Mouse (Mus musculus) forebrain, embryonic 15.5 days (tissue): ENCODE measurements around the gene Fancc. TPM values are rescaled to one million over a fixed set of nuclear protein-coding genes. Genes with fewer than 3 reads are reported as not detected.

Experiments used
- ATAC-seq: fragments of 200-750 bp; cut with Nextera tagmentation; replicated peaks from 2 replicates; pipeline ENCODE4 v1.8.0; 2017; ENCODE audit warnings: mild to moderate bottlenecking, moderate TSS enrichment, moderate library complexity
- H3K27ac ChIP-seq: fragments of 300-500 bp; sonication (generic); replicated peaks from 2 replicates; pipeline ENCODE4 v1.5.1; 2015; ENCODE audit warnings: mild to moderate bottlenecking, inconsistent platforms
- H3K27me3 ChIP-seq: fragments of 300-500 bp; sonication (generic); 2 replicates; pipeline ENCODE4 v1.6.1; 2015; ENCODE audit warnings: inconsistent platforms
- H3K36me3 ChIP-seq: fragments of 300-500 bp; sonication (generic); 2 replicates; pipeline ENCODE4 v1.6.1; 2015; ENCODE audit warnings: mild to moderate bottlenecking, inconsistent platforms
- H3K4me1 ChIP-seq: fragments of 300-500 bp; sonication (generic); 2 replicates; pipeline ENCODE4 v1.6.1; 2015; ENCODE audit warnings: inconsistent platforms
- H3K4me2 ChIP-seq: fragments of 300-500 bp; sonication (generic); replicated peaks from 2 replicates; pipeline ENCODE4 v1.6.1; 2015; ENCODE audit warnings: mild to moderate bottlenecking, inconsistent platforms
- H3K4me3 ChIP-seq: fragments of 300-500 bp; sonication (generic); 2 replicates; pipeline ENCODE4 v1.5.1; 2015; ENCODE audit warnings: mild to moderate bottlenecking, inconsistent platforms
- H3K9ac ChIP-seq: fragments of 300-500 bp; sonication (generic); replicated peaks from 2 replicates; pipeline ENCODE4 v1.6.1; 2015; ENCODE audit warnings: mild to moderate bottlenecking, inconsistent platforms
- H3K9me3 ChIP-seq: fragments of 300-500 bp; sonication (generic); 2 replicates; pipeline ENCODE4 v1.6.1; 2016; ENCODE audit warnings: inconsistent platforms
- WGBS: fragments of 180-500 bp; shearing (Covaris S2); methylation state at CpG from one replicate; pipeline ENCODE4 v1.1.7; 2015; ENCODE audit warnings: mixed read lengths; 5-methylcytosine and 5-hydroxymethylcytosine counted together
- polyA plus RNA-seq: library from polyadenylated mRNA; unstranded; fragments of >200 nt; fragmentation: Nextera tagmentation; extraction: Ambion mirVana; gene quantifications from 2 replicates; pipeline ENCODE4 v1.2.1, GENCODE M21; 2015

The Fancc gene
- polyA plus RNA-seq, 1 experiment from 2014 or later = 13.2 TPM

GRCm38 (mm10) chr13:63411310-63412022 is 85.6 kb downstream of the Fancc start:
- H3K36me3 ChIP-seq = no peaks in the 10 kb centered on the region
- H3K9ac ChIP-seq = no peak overlapping the region
- H3K4me1 ChIP-seq = no peaks in the 10 kb centered on the region
- no peaks in the 10 kb centered on the region for H3K27me3 ChIP-seq
- no peak overlapping the region for H3K4me3 ChIP-seq
- ATAC-seq = no peak
- WGBS = 70% methylated on average over 4 of the region's 4 CpGs
- no peak overlapping the region for H3K4me2 ChIP-seq
- no peak overlapping the region for H3K27ac ChIP-seq
- no peaks in the 10 kb centered on the region for H3K9me3 ChIP-seq

- Histone ChIP-seq H3K27me3 (no peaks in the 10 kb centered on the region), H3K4me2 (no peak overlapping the region), H3K9ac (no peak overlapping the region), H3K27ac (no peak overlapping the region), H3K36me3 (no peaks in the 10 kb centered on the region), H3K4me3 (no peak overlapping the region), H3K4me1 (no peaks in the 10 kb centered on the region), H3K9me3 (no peaks in the 10 kb centered on the region)
- WGBS = 87% methylated on average over 9 of the region's 9 CpGs
- no peak for ATAC-seq
Measured at GRCm38 (mm10) chr13:63410578-63411298, 86.3 kb downstream of the Fancc start.

GRCm38 (mm10) chr13:63405151-63405550 is 91.9 kb downstream of the Fancc start:
- H3K36me3 ChIP-seq = no peaks in the 10 kb centered on the region

GRCm38 (mm10) chr13:63404657-63405056 is 92.4 kb downstream of the Fancc start:
- Histone ChIP-seq H3K36me3 (no peaks in the 10 kb centered on the region), H3K27me3 (no peaks in the 10 kb centered on the region), H3K9me3 (no peaks in the 10 kb centered on the region), H3K9ac (no peak overlapping the region), H3K4me3 (no peak overlapping the region), H3K4me1 (no peaks in the 10 kb centered on the region), H3K4me2 (no peak overlapping the region), H3K27ac (no peak overlapping the region)
- 86% methylated on average over 2 of the region's 2 CpGs for WGBS
- no peak for ATAC-seq

More at GRCm38 (mm10) chr13:63405151-63405550, 91.9 kb downstream of the Fancc start:
- Histone ChIP-seq H3K27me3 (no peaks in the 10 kb centered on the region), H3K9ac (no peak overlapping the region), H3K4me3 (no peak overlapping the region), H3K27ac (no peak overlapping the region), H3K4me2 (no peak overlapping the region), H3K4me1 (no peaks in the 10 kb centered on the region), H3K9me3 (no peaks in the 10 kb centered on the region)
- ATAC-seq = no peak
- WGBS = 77% methylated on average over 4 of the region's 4 CpGs

GRCm38 (mm10) chr13:63402823-63403222 is 94.3 kb downstream of the Fancc start:
- H3K36me3 ChIP-seq = no peaks in the 10 kb centered on the region
- no peak for ATAC-seq
- H3K9ac ChIP-seq = no peak overlapping the region
- no peak overlapping the region for H3K27ac ChIP-seq
- no peaks in the 10 kb centered on the region for H3K27me3 ChIP-seq
- H3K4me1 ChIP-seq = no peaks in the 10 kb centered on the region
- no peak overlapping the region for H3K4me2 ChIP-seq
- no peak overlapping the region for H3K4me3 ChIP-seq
- no peaks in the 10 kb centered on the region for H3K9me3 ChIP-seq
- WGBS = 75% methylated on average over 2 of the region's 2 CpGs

- no peaks in the 10 kb centered on the region for H3K36me3 ChIP-seq
- no peak overlapping the region for H3K4me2 ChIP-seq
- no peaks in the 10 kb centered on the region for H3K4me1 ChIP-seq
- no peaks in the 10 kb centered on the region for H3K9me3 ChIP-seq
- no peak for ATAC-seq
- WGBS = 92% methylated on average over 6 of the region's 6 CpGs
- H3K27ac ChIP-seq = no peak overlapping the region
- no peaks in the 10 kb centered on the region for H3K27me3 ChIP-seq
- H3K9ac ChIP-seq = no peak overlapping the region
- no peak overlapping the region for H3K4me3 ChIP-seq
Measured at GRCm38 (mm10) chr13:63400069-63400468, 97.0 kb downstream of the Fancc start.

GRCm38 (mm10) chr13:63397420-63397819 is 99.7 kb downstream of the Fancc start:
- Histone ChIP-seq H3K27me3 (no peaks in the 10 kb centered on the region), H3K36me3 (no peaks in the 10 kb centered on the region), H3K9ac (no peak overlapping the region), H3K4me2 (no peak overlapping the region), H3K4me3 (no peak overlapping the region), H3K27ac (no peak overlapping the region), H3K9me3 (no peaks in the 10 kb centered on the region), H3K4me1 (no peaks in the 10 kb centered on the region)
- ATAC-seq = no peak
- 100% methylated on average over 1 of the region's 1 CpGs for WGBS

GRCm38 (mm10) chr13:63394304-63395063 is 102.6 kb downstream of the Fancc start:
- Histone ChIP-seq H3K9ac (no peak overlapping the region), H3K27ac (no peak overlapping the region), H3K4me2 (no peak overlapping the region), H3K4me3 (no peak overlapping the region), H3K4me1 (no peaks in the 10 kb centered on the region), H3K27me3 (no peaks in the 10 kb centered on the region), H3K9me3 (no peaks in the 10 kb centered on the region), H3K36me3 (no peaks in the 10 kb centered on the region)
- ATAC-seq = no peak
- WGBS = 85% methylated on average over 7 of the region's 7 CpGs

GRCm38 (mm10) chr13:63385234-63385633 is 111.8 kb downstream of the Fancc start:
- H3K27ac ChIP-seq = no peak overlapping the region
- H3K4me3 ChIP-seq = no peak overlapping the region
- no peaks in the 10 kb centered on the region for H3K27me3 ChIP-seq
- H3K4me1 ChIP-seq = no peaks in the 10 kb centered on the region
- ATAC-seq = no peak
- H3K4me2 ChIP-seq = no peak overlapping the region
- H3K9ac ChIP-seq = no peak overlapping the region
- 89% methylated on average over 2 of the region's 2 CpGs for WGBS
- H3K36me3 ChIP-seq = no peaks in the 10 kb centered on the region
- H3K9me3 ChIP-seq = no peaks in the 10 kb centered on the region

- WGBS = 85% methylated on average over 3 of the region's 3 CpGs
Measured at GRCm38 (mm10) chr13:63384775-63385174, 112.3 kb downstream of the Fancc start.

GRCm38 (mm10) chr13:63382206-63382605 is 114.9 kb downstream of the Fancc start:
- Histone ChIP-seq H3K27ac (no peak overlapping the region), H3K4me1 (no peaks in the 10 kb centered on the region), H3K36me3 (no peaks in the 10 kb centered on the region), H3K9ac (no peak overlapping the region), H3K4me3 (no peak overlapping the region), H3K27me3 (no peaks in the 10 kb centered on the region), H3K9me3 (no peaks in the 10 kb centered on the region), H3K4me2 (no peak overlapping the region)
- no peak for ATAC-seq
- 48% methylated on average over 2 of the region's 2 CpGs for WGBS

More at GRCm38 (mm10) chr13:63384775-63385174, 112.3 kb downstream of the Fancc start:
- H3K27me3 ChIP-seq = no peaks in the 10 kb centered on the region
- no peak overlapping the region for H3K4me3 ChIP-seq
- H3K27ac ChIP-seq = no peak overlapping the region
- ATAC-seq = no peak
- H3K9ac ChIP-seq = no peak overlapping the region
- no peak overlapping the region for H3K4me2 ChIP-seq
- no peaks in the 10 kb centered on the region for H3K36me3 ChIP-seq
- H3K4me1 ChIP-seq = no peaks in the 10 kb centered on the region
- H3K9me3 ChIP-seq = no peaks in the 10 kb centered on the region
